Mouse (Mus musculus) layer of hippocampus, adult 11-12 months (tissue): ENCODE results near the gene Pla2g4c.
"Not testable (repeated sequence)": the region's sequence is repeated elsewhere in the genome, so short reads cannot be mapped to it uniquely, and the experiment has no call there.

ENCODE experiments used
- DNase-seq: peaks from one replicate; pipeline ENCODE4 v3.0.0; 2022; ENCODE audit warnings: low spot score

The Pla2g4c gene

DNA sequence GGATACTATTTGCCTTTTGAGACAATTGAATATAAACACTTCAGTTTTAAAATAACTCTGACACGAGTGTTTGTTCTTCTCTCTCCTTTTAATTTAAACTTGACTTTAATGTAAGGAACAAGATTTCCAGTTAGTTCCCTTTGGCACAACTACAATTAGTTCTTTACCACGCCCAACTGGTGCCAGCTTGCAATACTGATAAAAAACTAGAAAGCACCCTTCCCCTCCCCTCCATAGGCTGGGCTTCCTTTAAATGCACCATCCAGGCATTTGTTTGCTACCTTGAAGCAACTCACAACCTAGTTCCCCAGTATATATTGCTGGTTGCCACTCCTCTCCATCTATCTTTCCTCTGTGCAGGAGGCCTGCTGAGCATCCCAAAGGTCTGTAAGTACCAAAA, at the start of gene Pla2g4c:
Gene Pla2g4c (plus strand): TSS at position 340 of the 400 bp plus-strand sequence.
- no peak for DNase-seq

DNA sequence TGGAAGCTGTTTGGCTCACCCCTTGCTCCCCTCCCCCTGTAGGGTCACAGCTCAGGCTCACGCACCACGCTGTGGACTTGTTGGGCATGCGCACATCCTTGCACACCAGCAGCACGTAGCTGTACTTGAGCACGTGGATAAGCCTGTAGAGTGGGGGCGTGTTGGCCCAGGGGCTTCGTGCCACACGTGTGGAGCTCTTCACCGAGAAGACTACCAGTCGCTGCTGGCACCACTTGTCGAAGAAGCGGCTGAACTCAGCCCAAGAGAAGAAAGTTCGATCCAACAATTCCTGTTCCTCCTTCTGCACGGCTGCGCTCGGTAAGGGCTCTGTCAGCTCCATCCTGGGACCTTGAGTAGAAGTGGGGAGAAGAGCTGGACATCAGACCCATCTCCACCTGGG, 47.4 kb upstream of the Pla2g4c start, which contains the start of gene Lig1:
Gene Lig1 (plus strand): TSS at position 203 of the 400 bp plus-strand sequence.
- DNase-seq: no peak

DNA sequence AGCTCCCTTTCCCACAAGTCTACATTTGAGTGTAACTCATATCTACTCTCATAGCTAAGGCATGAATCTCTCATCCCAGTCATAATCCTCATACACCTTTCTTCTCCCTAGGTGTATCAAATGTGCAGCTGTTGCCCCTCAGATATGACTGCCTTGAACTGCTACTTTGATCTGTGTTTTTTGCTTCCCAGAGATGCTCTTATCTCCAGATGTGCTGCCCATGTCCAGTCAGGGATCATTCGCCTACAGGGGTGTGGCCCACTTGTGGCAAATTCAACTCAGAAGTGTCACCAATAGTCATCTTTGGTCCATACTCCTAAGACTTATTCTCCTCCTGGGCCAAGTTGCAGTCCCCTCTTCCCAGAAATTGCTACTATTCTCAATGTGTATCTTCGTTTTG, 46.6 kb upstream of the Pla2g4c start:
- no peak for DNase-seq

DNA sequence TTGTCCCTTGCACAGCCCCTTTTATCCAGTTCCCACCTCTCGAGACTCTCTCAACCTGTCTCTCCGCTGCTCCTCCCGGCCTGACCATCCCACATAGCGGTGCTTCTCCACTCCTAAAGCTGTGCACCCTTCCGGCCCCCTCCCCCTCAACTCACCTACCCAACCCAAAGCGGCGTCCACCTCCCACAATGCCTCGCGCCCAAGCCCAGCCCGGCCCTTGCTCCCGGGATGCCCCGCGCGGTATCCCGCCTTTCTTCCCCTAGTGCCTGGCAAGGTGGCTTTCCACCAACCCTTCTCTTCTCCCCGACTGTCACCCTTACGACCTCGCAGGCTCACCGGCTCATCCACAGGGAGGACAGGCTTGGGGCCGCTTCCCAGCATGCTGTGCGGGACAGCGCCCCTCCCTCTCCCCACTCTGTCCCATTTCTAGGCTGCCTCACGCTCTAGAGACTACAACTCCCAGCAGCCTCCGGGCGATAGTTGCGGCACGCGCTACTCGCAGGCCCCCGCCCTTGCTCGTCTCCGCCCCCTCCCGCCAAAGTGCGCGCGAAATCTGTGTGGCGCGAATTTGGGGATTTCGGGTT, 46.1 kb upstream of the Pla2g4c start, which contains the start of gene Zswim9:
Gene Zswim9 (minus strand): TSS at position 414 of the 584 bp plus-strand sequence.
- peak; percentile 92 for DNase-seq

DNA sequence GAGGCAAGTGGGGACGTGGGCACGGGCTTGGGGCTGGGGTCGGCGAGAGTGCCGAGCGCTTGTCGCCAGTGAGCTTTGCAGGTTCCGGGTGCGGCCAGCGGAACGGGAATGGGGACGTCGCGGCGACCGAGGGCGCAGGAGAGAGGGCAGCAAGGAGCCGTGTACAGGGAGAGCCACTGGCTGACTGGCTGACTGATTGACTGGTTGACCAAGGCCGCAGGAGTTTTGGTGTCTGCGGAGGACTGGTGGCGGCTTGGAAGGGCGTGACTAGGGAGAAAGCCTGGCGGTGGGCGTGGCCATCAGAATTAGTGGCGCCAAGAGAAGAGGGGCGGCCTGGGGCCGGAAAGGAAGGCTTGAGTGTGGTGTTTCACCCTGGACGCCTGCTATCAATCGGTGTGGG, 45.5 kb upstream of the Pla2g4c start:
- DNase-seq: not testable (repeated sequence)

DNA sequence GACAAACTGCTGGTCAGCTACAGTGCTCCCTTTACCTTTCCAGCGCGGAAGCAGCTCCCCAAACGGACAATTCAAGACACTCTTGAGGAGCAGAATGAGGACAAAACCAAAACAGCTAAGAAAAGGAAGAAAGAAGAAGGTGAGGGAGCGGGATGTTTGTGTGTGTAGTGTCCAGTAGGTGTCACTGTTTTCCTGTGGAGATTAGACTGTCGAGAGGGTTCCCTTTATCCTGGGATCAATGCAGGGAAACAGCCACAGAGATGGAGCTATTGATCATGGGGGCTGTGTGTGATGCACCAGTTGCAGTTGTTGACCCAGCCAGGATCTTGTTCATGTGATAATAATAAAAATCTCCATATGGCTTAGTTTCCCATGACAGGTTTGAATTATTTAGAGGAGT, 35.8 kb upstream of the Pla2g4c start:
- peak; percentile 13 for DNase-seq

DNA sequence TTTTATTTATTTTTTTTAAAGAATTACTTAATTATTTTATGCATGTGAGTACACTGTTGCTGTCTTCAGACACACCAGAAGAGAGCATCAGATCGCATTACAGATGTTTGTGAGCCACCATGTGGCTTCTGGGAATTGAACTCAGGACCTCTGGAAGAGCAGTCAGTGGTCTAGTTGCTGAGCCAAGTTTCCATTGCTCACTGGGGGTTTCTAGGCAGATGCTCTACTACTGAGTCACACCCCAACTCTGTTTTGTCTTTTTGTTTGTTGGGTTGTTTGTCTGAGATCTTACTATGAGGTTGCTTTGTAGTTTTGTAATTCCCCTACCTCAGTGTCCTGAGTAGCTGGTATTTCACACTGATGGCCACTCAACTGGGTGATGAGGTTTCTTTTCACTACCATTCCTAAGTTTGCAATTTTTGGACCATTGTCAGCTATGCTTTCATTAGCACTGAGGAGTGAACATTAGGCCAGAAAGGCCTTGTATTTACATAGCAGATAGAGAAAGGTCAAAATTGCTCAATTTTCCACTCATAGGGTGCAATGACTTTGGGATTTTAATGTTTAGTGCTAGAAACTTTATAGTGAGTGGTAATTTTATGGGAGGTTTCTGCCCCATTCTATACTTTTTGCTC, 34.3 kb upstream of the Pla2g4c start:
- no peak for DNase-seq

DNA sequence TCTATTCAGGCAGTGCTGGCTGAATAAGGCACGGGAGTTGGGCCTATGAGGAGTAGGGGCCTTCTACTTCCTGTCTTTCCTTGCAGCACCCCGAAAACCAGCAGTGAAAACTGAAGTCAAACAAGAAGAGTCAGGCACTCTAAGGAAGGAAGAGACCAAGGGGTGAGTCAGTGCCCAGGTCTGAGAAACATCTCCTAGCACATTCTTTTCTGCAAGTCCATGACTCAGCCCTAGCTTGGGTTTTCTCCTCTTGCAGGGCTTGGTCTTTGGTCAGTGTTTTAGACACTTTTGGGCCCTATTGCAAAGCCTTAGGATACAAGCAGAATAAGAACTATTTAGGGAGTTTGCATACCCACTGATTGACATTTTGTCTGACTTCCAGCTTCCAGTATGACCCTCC, 33.1 kb upstream of the Pla2g4c start:
- no peak for DNase-seq

DNA sequence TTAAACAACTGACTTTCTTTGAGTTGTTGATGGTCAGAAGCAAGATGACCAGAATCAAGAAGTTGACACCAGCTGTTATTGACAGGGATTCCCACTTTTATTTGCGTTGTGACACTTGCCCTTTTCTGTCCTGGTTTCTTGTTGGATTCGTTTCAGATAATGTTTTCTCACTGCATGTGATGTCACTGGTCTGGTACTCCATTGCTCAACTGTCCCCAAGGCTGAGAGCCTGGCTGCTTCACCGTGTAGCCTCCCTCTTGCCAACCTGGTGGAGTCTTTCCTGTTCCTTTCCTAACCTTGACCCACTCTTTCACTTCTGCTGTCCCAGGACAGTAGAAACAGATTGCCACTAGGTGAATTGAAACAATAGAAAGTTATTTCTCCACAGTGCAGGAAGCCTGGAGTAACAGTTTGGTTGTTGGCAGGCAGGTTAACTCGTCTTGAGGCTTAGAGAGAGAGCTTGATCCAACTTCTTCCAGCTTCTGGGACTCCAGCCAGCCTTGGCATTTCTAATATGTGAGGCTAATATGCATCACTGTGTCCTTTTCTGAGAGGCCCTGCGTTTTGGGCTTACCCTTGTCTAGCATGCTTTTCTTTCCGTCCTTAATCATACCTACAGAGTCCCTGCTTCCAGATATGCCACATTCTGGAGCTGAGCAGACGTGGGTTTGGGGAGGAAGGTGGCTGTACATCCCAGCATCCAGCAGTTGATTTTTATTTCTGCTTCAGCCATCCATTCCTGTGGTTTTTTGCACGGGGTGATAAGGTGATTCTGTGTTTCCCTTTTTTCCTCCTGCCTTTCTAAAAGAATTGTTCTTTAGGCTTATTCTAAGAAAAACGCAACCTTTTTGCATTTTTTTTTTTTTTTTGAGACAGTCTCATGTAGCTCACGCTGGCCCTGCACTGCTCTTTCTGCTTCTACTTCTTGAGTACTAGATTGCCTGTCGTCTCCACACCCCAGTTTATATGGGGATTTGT, 30.3 kb upstream of the Pla2g4c start:
- DNase-seq: no peak

DNA sequence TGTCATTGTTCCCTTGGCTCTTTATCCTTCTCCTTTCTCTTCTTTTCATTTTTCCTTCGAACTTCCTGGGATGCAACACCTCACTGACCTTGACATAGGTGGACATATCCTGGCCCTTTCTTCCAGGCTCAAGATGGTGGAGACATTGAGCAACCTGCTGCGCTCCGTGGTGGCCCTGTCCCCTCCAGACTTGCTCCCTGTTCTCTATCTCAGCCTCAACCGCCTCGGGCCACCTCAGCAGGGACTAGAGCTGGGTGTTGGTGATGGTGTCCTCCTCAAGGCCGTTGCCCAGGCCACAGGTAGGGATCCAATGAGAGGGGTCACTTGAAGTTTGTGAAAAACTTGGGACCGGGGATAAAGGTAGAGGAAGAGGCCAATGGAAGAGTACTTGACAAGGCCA, 29.2 kb upstream of the Pla2g4c start:
- no peak for DNase-seq

DNA sequence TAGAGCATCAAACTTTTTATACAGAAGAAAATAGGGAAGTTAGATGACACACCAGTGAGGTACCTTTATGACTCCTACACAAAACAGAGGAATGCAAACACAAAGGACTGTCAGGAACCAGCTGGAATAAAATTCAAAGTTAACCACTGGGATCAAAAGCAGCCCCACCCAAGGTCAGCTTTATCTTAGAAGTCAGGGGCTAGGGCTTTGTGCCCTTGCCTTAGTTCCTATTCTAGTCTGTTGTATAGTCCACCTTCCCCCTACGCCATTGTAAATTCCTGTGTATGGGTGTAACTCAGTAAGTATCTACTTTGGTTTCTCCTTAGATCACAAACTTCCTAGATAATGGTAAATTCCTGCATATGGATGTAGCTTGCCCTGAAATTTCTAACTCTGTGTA, 26.8 kb upstream of the Pla2g4c start:
- DNase-seq: no peak

DNA sequence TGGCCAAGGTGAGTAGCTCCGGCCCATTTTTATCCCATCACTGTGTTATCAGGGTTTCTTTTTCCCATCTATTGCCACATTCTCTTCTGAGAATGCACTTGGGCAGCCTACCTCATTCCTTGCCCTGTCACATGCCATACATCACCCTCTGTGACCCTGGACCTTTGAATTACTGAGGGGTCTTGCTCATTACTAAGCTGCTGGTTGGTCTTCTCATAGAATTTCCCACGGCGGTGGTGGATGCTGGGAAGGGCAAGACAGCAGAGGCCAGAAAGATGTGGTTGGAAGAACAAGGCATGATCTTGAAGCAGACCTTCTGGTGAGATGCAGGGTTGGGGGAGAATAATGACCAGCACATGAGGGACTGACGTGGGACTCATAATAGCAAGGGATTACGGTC, 25.6 kb upstream of the Pla2g4c start:
- DNase-seq: no peak

DNA sequence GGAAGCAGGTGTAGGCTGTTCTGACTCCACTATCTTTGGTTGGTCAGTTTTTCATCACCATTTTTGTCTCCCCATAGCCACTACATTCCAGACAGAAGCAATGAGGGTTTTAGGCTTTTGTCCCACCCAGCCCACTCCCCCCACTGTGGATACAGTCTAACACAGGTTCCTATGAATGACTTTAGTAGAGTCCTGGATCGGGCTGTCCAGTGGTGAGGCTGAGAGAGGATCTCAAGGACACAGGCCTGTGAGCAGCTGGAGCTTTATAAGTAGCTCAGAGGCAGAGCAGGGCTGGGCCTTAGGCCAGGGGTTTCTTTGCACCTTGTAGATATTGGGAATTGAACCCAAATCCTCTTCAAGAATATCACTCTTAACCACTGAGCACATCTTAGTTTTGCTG, 22.8 kb upstream of the Pla2g4c start:
- no peak for DNase-seq

DNA sequence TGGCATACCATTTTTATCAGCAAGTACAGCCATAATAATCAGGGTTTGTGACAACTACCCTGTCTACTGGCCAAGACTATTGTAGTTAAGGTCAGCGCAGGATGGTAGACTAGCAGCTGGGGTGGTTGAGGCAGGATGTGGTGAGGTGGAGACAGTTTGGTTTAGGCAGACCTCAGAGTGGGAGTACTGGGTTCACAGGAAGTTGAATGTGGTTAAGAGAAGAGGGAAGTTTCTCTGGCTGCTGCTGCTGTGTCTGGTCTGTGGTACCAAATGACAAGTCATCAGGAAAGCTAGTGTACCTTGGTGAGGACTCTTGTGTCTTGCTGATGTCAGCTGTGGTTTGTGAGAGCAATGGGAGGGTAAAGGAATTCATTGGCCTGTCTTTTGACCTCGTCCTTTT, 21.7 kb upstream of the Pla2g4c start:
- no peak for DNase-seq

DNA sequence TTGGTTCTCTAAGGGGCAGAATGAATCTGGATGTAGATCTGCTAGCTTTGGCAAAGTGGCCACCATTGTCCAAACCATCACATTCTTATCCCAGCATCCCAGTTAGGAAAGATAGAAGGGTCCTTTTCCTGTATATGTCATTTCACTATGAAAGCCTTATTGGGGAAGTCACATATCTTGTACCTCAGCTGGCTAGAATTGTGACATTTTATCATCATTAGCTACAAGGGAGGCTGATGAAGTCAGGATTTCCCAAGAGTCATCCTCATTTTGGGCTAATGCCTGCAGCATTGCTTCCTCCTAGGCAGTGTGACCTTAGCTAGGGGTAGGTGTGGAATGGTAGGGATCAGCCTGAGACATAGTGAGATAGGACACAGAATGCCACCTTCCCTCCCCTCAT, 21.1 kb upstream of the Pla2g4c start:
- no peak for DNase-seq

DNA sequence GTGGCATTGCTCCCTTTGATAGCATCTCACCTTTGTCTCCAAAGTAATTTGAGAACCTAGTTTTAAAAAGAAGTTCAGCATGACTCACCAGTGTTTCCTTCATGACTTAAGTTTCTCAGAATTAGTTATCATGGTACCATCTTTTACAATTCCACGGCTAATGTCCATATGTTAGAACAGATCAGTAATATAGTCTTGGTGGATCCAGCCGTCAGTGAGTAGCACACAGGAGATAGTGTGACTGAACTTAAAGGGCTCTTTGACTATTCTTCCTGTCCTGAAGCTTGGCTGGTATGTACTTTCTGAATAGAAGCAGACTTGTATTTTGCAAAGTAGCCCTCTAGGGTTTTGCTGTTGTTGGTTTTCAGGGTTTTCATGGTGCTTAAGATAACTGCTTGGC, 15.0 kb upstream of the Pla2g4c start:
- DNase-seq: no peak

DNA sequence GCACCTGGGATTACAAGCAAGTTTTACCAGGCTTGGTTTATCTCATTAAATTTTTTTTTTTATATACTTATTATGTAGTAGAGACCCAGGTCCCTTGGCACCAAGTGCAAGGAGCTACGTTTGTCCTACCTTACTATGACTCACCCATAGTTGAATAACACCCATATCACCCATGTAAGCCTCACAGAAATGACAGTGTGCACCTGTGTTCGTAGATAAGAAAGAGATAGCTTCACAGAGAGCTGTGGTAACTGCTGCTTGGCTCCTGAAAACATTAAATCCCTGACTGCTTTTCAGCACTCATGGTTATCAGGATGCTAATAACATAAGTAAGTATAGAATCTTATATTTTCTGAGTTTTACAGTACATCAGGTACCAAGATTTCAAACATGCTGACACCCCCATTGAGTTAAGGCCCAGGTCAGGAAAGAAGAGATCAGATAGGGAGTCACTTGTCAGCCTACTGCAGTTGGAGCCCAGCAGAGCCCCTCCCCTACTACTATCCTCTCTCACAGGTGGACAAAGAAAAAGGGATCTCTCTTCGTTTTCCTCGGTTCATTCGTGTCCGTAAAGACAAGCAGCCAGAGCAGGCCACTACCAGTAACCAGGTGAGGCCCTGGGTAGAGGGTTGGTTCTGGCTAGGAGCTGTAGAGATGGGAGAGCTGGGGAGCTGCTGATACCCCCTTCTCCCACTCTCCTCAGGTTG, 13.8 kb upstream of the Pla2g4c start:
- DNase-seq: no peak

DNA sequence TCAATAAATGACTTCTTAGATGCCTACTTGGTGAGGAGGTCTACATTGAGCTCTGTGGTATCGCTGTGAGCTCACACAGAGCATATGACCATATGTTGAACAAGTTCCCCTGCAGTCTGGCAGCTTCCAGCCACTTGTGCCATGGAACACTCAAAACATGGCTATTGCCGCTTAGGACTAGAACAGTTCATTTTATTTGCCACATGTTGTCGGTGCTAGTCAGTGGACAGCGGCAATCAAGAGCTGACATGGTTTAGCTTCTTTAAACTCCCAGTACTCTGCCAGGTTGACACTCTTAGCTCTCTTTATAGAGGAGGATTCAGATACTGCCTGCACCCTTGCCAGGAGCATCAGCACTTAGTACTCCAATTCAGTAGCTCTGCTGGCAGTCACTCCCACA, 13.1 kb upstream of the Pla2g4c start:
- no peak for DNase-seq

DNA sequence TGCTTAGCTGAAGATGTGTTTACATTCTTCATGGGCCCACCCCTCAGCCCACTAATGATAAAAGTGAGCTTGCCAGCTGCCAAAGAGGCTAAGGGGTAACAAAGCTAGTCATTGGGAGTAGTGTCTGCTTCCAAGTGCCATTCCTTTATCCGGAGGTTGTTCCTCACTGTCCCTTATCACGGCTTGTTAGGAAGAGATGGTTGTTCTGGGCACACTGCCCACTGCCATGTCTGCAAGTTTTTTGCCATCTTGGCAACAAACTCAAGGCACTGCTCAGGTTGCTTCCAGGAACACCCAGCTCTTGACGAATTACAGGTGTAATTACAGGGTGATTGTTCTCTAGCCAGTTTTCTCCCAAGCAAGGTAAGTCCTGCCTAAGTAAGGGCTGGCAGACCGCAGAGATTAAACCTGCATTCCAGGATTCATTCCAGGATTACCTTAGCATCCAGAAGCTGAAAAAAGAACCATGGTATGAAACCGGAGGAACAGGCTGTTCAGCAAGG, 10.3 kb upstream of the Pla2g4c start:
- no peak for DNase-seq

DNA sequence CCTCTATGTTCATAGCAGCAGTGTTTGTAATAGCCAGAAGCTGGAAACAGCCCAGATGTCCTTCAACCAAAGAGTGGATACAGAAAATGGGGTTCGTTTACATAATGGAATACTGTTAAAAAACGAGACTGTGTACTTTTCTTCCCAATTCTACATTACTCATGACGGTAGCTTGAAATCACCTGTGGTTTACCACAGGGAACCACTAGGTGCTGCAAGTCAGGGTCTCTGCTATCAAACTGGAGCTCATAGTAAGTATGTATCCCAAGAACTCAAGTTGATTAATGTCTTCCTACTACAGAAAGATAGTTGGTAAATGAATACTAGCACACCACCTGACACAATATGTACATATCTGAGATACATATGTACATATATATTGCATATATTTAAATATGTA, 3.0 kb upstream of the Pla2g4c start:
- no peak for DNase-seq

DNA sequence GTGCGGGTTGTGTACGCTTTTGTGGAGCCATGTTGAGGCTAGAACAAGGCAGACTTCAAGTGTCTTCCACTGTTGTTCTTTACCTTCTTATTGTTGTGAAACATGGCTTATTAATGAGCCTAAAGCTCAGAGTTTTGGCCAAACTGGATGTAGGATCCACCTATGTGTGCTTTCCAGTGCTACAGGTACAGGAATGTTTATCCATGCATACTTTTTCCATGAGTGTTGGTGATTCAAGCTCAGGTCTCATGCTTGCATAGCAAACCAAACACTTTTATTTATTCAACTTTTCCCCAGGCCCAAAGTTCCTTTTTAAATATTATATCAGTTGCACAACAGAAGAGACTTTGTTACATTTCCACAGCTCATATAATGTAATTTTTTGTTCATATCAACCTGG, 6.1 kb downstream of the Pla2g4c start:
- DNase-seq: no peak

DNA sequence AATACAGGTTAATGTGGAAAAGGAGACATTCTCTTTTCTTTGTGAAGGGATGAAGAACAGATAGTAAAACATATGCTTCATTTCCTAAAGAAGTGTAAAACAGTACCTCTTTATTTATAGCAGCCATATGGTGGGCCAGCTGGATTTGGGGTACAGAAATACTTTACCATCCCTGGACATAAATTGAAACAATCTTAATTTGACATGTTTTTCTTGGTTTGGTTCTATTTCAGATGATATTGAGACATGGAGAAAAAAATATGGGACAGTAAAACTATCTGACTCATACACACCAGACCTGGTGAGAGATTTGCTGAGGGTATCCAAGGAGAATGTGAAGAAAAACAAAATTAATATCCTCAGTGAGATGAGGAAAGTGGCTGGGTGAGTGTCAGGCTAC, 31.5 kb downstream of the Pla2g4c start:
- DNase-seq: no peak
